Mouse (Mus musculus): ENCODE data around the gene BC107364. TPM values are rescaled to one million over a fixed set of nuclear protein-coding genes. Genes with fewer than 3 reads are reported as not detected.
"Not testable (repeated sequence)": the region's sequence is repeated elsewhere in the genome, so short reads cannot be mapped to it uniquely, and the experiment has no call there.

BC107364 gene
- total RNA-seq (2021) = not detected
- long read RNA-seq, experiment 1 = 0 reads
- long read RNA-seq, experiment 2 = 0 reads

DNA sequence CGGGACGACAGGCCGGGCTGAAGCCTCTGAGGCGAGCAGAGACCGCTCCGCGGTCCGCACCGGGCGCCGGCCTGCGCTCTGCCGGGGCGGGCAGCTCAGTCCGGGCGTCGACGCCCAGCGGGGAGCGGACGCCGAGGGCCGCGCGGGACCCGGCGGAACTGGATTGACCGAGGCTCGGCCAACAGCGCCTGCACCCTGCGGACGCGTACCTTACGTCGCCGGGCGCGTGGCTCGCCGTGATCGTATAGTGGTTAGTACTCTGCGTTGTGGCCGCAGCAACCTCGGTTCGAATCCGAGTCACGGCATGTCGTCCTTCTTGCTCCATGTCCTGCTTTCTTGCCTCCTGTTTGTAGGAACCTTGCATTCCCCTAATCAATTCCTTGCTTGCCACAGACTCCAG is at the start of gene BC107364:
Gene BC107364, minus strand, starts transcription at position 45 of the 400 bp plus-strand sequence.
- not testable (repeated sequence) for DNase-seq (ENCODE audit: low spot score in 2 of 2); H3K27ac ChIP-seq; H3K4me3 ChIP-seq

DNA sequence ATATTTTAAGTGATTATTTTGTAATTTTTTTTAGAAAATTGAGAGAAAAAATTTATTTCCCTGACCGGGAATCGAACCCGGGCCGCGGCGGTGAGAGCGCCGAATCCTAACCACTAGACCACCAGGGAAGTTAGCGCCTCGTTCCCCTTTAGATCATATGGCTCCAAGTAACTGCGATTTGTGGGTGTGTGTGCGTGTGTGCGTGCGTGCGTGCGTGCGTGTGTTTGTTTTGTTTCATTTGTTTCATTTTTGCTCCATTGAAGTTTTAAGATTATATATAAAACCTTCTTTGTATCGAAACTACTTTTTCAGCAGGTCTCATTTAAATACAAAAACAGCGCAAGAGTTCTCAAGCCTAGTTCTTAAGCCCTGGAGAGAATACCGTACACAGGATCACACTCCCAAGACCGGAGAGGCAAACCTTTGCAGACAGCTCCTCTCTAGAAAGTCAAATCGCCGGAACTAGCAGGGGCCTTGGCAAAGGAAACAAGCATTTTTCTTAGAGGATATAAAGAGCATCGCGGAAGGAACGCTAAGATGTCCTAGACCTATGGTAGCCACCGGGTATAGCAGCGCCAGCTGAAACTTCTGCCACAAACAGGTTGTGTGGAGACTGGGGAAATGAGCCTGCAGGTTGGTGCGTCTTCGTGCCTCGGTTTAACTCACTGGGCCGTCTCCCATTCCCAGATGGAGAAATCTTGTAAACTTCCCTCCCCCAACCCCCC is 49.4 kb upstream of the BC107364 start:
- TF ChIP-seq CTCF (conservative IDR thresholded peaks at IDR 0.05) = no peak
- Histone ChIP-seq H3K27ac (peak overlapping the region; percentile 94), H3K4me3 (peak overlapping the region; percentile 82)
- peak; percentile 80 to 93 for DNase-seq (ENCODE audit: low spot score in 2 of 2)

DNA sequence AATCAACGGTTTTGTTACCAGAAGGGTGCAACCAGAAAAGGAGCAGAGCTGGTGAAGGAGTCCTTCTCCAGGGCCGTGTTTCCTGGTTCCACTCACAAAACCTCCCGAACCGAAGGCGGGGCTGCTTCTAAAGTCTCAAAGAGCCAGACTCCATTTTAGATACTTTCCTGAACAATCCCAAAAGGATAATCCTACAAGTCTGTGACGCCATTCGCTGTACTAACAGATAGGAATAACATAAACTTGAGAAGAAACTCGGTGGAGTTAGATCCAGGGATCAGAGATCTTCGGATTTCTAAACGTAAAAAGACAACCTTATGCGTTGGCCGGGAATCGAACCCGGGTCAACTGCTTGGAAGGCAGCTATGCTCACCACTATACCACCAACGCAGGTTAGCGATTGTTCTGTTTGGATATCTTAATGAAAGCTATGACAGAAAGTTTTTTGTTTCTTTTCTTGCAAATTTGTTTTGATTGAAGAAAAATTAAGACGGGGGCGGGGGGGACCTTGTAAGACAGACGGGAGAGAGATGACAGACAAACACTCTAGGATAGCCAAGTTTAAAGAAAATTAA is 48.7 kb upstream of the BC107364 start:
- H3K4me3 ChIP-seq = peak overlapping the region; percentile 82
- no peak for TF ChIP-seq CTCF (conservative IDR thresholded peaks at IDR 0.05)
- peak overlapping the region; percentile 94 for H3K27ac ChIP-seq
- DNase-seq (ENCODE audit: low spot score in 2 of 2) = peak; percentile 89 to 92

DNA sequence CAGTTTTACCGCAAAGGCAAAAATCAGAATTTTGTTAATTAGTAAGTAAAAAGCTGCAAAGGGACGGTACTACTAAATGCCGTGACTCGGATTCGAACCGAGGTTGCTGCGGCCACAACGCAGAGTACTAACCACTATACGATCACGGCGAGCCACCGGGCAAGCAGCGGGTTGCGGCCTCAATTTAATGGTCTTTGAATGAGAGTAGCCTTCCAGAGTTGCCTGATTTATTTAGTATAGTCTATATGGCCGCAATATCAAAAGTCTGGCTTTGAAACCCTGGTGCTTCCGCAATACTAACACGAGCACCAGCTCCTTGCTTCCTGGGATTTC is 48.1 kb upstream of the BC107364 start:
- no peak for TF ChIP-seq CTCF (conservative IDR thresholded peaks at IDR 0.05)
- Histone ChIP-seq H3K4me3 (peak overlapping the region; percentile 82), H3K27ac (peak overlapping the region; percentile 94)
- peak; percentile 93 to 98 for DNase-seq (ENCODE audit: low spot score in 2 of 2)

DNA sequence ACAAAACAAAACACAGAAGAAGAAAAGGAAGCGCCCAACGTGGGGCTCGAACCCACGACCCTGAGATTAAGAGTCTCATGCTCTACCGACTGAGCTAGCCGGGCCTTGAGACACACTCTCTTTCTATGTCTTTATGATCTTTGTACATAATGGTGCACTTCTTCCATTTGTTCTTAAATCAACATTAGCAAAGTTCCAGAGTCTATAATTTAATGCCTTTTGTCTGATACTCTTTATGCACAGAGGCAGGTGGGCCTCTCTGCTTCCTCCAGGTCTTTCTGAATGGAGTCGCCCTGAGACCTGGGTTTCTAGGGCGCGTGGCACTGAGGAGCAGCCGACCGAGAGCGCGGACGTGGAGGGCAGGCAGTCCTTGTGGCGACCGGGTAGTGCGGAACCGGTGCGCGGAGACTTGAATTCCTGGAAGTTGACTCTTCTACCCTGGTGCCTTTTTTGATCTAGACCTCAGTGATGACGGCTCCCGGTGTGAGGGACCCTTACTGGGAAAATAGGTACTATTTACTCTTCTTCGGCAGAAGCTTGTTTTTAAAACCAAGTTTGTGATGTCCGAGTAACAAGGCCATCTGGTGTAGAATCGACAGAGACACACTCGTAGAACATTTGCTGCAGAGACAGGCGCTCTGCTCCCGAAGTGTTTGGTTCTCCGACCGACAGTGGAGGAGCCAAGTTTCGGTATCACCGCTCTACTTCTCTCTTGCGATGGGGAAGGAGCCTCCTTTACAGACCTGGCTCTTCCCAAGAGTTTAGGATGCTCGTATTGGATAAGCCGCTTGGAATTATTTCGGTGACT is 47.6 kb upstream of the BC107364 start:
- Histone ChIP-seq H3K27ac (peak overlapping the region; percentile 94), H3K4me3 (peak overlapping the region; percentile 82)
- TF ChIP-seq CTCF (conservative IDR thresholded peaks at IDR 0.05) = no peak; the same call in 1 of the 2 replicates
- DNase-seq (ENCODE audit: low spot score in 2 of 2) = peak; percentile 82 to 85

DNA sequence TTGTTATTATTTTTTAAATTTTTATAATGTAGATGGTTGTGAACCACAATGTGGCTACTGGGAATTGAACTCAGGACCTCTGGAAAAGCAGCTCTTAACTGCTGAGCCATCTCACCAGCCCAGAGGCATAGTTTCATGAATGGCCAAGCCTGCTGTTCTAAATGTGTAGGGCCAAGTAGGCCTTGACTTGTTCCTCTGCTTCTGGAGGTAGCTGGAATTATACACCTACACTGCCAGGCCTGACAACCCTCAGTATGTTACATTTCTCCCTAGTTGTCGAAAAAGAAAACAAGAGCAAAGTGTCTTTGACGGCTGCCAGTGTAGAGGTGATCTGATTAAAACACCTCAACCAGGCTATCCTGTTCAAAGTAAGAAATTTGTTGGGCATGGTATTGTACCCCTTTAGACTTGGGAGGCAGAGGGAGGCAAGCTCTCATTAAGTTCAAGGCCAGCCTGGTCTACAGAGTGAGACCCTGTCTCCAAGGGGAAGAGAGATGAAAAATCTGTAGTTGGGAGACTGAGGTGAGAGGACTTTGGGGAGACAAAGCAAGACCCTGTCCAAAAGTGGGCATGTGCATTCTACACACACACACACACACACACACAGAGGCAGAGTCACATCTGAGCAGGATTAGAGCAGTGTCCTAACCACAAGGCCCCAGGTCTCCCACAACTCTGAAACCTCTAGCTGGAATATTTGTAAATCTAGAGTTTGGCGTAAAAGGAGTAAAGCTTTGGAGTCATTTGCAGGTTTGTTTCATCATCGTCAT is 46.6 kb upstream of the BC107364 start:
- TF ChIP-seq CTCF (conservative IDR thresholded peaks at IDR 0.05) = no peak
- no peak overlapping the region for H3K27ac ChIP-seq
- DNase-seq (ENCODE audit: low spot score in 2 of 2) = no peak
- H3K4me3 ChIP-seq = peak overlapping the region; percentile 82; the same call in 1 of the 2 replicates

DNA sequence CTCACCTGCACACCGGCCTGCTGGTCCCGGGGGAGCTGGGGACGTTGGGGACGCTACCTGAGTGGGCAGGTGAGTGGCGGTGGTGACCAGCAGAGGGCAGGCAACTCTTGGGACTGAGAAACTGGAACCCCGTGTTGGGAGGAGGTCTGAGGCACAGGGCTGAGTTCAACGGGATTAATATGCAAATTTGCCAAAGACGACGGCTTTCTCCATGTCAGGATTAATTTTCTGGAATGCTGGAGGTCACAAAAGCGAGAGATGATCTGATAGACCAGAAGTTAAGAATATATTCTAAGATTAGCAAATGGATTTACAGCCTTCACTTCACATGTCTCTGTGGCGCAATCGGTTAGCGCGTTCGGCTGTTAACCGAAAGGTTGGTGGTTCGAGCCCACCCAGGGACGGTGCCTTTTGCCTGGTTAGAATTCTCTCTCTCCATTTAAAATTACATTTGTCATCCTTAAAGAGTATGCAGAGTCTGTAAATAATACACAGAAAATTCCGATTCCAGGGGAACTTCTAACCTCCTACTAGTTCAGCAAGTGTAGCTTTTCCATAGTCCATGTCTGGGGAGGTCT is 45.4 kb upstream of the BC107364 start:
- Histone ChIP-seq H3K4me3 (peak overlapping the region; percentile 58), H3K27ac (no peak overlapping the region)
- peak; percentile 77 for TF ChIP-seq CTCF (conservative IDR thresholded peaks at IDR 0.05)
- peak; percentile 83 to 85 for DNase-seq (ENCODE audit: low spot score in 2 of 2)

DNA sequence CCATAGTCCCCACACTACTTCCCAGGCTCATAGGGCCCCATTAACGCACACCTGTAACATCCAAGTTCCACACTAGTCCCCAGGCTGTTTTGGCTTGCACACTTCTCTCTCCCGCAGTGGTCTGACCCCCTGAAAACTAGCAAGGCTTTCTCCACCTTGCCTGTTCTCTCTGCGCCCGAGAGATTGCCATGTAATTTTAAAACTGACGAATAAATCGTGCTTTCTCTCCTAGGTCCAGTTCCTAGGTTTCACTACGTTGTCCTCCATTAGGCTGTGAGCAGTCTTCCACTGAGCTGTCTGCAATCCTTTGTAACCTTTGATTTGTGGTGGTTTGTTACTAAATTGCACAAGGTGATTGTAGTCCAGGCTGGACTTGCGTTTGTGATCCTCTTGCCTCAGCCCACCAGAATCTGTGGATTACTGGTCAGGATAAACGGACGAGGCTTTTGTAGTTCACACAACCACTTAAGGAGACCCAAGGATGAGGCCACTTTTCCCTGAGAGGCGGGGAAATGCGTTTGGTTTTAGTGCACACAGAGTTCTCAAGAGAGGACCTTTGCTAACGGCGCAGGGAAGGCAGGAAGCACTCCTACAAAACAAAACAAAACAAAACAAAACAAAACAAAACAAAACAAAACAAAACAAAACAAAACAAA is 44.6 kb upstream of the BC107364 start:
- H3K27ac ChIP-seq; DNase-seq (ENCODE audit: low spot score in 2 of 2): not testable (repeated sequence)
- peak overlapping the region; percentile 58 for H3K4me3 ChIP-seq

DNA sequence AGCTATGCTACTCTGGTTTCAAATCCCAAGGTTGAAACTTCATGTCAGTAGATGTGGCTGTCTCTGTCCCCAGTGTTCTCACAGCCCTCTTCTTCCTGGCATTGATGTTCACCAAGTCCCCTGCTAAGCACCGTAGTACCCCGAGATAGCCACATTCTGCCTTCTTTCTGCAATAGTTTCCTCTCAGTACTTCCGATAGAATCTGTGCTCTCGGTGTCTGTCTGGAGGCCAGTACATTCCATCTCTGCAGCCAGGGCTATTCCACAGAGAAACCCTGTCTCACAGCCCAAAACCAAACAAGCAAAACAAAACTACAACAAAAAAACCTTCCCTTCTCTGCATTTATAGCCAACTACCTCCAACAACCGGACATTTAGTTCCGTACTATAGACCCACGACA is 44.1 kb upstream of the BC107364 start:
- Histone ChIP-seq H3K4me3 (no peak overlapping the region), H3K27ac (no peak overlapping the region)
- TF ChIP-seq CTCF (conservative IDR thresholded peaks at IDR 0.05) = no peak
- DNase-seq (ENCODE audit: low spot score in 2 of 2) = no peak

DNA sequence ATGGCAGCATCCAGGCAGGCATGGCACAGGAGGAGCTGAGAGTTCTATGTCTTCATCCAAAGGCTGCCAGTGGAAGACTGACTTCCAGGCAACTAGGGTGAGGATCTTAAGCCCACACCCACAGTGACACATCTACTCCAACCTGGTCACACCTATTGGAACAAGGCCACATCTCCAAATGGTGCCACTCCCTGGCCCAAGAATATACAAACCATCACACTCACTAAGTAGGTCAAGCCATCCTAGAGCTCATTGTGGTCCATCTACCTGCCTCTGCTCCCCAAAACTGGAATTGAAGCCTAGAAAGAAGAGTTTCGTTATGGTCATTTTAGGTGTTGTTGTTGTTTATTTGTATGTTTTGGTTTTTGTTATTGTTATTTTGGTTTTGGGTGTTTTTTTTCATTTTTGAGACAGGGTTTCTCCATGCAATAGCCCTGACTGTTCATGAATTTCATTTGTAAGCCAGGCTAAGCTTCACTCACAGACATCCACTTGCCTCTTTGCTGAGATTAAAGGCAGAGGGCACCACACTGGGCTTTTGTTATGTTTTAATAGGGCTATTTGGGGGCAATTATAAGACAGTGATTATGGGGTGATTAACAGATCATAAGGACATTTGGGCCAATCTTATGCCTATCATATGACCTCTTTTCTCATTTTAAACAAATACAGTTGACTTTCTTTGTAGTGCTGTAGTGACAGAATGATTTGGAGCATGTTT is 43.5 kb upstream of the BC107364 start:
- H3K4me3 ChIP-seq = no peak overlapping the region
- DNase-seq (ENCODE audit: low spot score in 2 of 2) = no peak

DNA sequence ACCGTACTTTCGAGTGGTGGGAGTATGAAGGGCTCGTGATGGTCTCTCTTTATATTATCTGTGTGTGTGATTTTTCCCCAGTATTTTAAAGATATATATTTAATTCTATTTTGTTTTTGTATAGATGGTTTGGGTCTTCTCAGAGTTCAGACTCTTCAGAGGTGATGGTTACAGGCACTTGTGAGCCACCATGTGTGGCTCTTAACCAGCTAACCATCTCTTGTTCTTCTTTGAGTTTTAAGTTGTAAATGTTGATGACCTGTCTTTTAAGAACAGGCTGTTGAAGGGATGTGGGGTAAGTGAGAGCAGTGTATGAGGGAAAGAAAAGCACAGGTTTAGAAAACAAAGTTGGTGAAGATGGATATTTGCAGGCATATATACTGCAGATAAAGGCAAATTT is 42.8 kb upstream of the BC107364 start:
- Histone ChIP-seq H3K27ac (no peak overlapping the region), H3K4me3 (no peak overlapping the region)
- no peak for DNase-seq (ENCODE audit: low spot score in 2 of 2)
- TF ChIP-seq CTCF (conservative IDR thresholded peaks at IDR 0.05) = no peak

More for the DNA sequence above, 43.5 kb upstream of the BC107364 start:
- no peak overlapping the region for H3K27ac ChIP-seq
- no peak for TF ChIP-seq CTCF (conservative IDR thresholded peaks at IDR 0.05)

DNA sequence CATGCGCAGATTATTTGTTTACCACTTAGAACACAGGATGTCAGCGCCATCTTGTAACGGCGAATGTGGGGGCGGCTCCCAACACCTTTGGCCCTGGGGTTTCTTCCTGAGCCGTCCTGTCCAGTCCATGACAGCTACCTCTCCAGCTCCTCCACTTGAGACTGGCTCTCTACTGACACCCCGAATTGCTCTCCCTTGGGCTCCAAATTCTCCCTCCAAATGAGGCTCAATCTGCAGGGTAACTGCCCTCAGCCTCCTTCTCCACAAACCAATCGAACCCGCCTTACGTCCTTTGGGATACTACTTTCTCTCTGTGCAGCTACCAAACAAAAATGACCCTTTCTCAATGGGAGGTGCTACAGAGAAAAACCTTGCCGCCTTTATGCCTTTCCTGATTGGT is 42.4 kb upstream of the BC107364 start:
- not testable (repeated sequence) for H3K27ac ChIP-seq; DNase-seq (ENCODE audit: low spot score in 2 of 2); H3K4me3 ChIP-seq

DNA sequence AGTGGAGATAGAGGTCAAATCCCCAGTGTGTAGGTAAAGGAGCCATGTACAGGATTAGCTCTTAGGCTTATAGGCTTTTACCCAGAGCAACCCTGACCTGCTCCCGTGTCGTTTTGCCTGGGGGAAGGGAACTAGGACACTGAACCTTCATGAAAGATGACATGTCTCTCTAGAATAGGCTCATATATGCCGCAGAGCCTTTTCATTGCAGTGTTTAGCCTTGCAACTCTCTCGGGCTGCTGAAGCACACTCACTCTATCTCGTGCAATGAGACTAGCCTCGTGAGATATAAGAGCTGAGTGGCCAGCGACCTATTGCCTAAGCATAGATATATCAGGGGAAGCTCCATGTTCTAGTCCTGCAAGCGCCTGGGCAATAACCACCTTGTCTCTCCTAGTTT is 37.5 kb upstream of the BC107364 start:
- peak overlapping the region; percentile 87 for H3K27ac ChIP-seq
- DNase-seq (ENCODE audit: low spot score in 2 of 2); H3K4me3 ChIP-seq: not testable (repeated sequence)

DNA sequence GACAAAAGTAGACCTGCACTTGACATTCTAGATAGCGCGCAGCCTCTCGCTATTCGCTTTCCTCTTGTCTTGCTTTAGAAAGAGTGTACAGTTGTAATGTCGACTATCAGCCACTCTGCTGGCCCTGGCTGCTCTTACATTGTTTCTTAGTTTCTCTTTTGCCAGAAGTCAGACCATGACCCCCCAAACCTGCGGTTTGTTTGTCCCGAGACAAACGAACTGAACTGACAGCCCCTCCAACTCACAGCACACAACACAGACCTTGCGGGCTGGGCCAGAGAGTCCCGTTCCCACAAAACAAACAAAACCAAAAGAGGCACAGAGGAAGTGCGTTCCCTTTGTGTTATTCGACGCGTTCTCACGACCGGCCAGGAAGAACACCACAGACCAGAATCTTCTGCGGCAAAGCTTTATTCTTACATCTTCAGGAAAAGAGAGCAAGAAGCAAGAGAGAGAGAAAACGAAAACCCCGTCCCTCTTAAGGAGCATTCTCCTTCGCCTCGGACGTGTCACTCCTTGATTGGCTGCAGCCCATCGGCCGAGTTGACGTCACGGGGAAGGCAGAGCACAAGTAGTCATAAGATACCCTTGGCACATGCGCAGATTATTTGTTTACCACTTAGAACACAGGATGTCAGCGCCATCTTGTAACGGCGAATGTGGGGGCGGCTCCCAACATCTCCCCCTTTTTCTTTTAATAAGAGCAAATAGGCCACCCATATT is 37.0 kb upstream of the BC107364 start:
- H3K27ac ChIP-seq = peak overlapping the region; percentile 87
- not testable (repeated sequence) for DNase-seq (ENCODE audit: low spot score in 2 of 2)
- H3K4me3 ChIP-seq = peak overlapping the region; percentile 37; the same call in 1 of the 2 replicates

DNA sequence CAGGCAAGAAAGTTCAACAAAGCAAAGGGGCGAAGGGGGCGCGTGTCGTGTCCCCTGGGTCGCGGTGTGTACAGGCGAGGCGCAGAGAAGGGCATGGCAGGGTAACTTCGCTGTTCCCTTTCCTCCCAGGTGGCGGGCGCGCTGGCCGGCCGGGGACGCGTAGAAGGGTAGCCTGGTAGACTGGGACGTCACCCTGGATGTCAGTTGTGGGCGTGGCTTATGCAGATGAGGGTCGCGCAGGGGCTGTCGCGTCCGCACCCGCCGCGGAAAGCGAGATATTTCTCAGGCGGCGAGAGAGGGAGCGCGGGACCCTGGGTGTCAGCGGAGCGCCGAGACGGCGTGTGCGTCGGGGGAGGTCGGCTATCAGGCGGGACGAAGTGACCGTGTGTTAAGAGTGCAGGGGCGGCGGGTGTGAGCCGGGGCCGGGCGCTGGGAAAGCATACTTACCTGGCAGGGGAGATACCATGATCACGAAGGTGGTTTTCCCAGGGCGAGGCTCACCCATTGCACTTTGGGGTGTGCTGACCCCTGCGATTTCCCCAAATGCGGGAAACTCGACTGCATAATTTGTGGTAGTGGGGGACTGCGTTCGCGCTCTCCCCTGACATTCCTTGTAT is 36.3 kb upstream of the BC107364 start:
- peak overlapping the region; percentile 82 for H3K27ac ChIP-seq
- not testable (repeated sequence) for DNase-seq (ENCODE audit: low spot score in 2 of 2)
- H3K4me3 ChIP-seq = peak overlapping the region; percentile 48

Measured in layer of hippocampus, adult 2 months (tissue).